Mouse (Mus musculus): ENCODE data around the gene Otop2. TPM values are rescaled to one million over a fixed set of nuclear protein-coding genes. Genes with fewer than 3 reads are reported as not detected.

Gene Otop2
- polyA plus RNA-seq, 1 experiment from 2014 or later: not detected

GRCm38 (mm10) chr11:115300745-115301144 is 6.2 kb upstream of the Otop2 start:
- no peak overlapping the region for H3K27ac ChIP-seq (ENCODE audit: low read depth, low read length)
- no peaks in the 10 kb centered on the region for H3K36me3 ChIP-seq (ENCODE audit: control insufficient read depth, insufficient read depth, low read length)
- DNase-seq (ENCODE audit: low spot score): no peak
- H3K27me3 ChIP-seq (ENCODE audit: control insufficient read depth, insufficient read depth, low read length): peaks cover 3% of the 10 kb centered on the region; the same call in 1 of the 2 replicates
- no peaks in the 10 kb centered on the region for H3K4me1 ChIP-seq (replicated peaks; ENCODE audit: control insufficient read depth, insufficient read depth, low read length)
- ATAC-seq (replicated peaks; ENCODE audit: low FRiP score): no peak
- H3K4me2 ChIP-seq (ENCODE audit: low read depth, low read length, severe bottlenecking): no peak overlapping the region
- no peak overlapping the region for H3K9ac ChIP-seq (ENCODE audit: low read length)
- no peaks in the 10 kb centered on the region for H3K9me3 ChIP-seq (ENCODE audit: control insufficient read depth, low read length)
- WGBS: 84% methylated on average over 4 of the region's 4 CpGs
- no peak overlapping the region for H3K4me3 ChIP-seq (ENCODE audit: low read depth, low read length)

- DNase-seq (ENCODE audit: low spot score): no peak
- Histone ChIP-seq H3K27me3 (ENCODE audit: control insufficient read depth, insufficient read depth, low read length) (peaks cover 3% of the 10 kb centered on the region; the same call in 1 of the 2 replicates), H3K9me3 (ENCODE audit: control insufficient read depth, low read length) (no peaks in the 10 kb centered on the region), H3K9ac (ENCODE audit: low read length) (no peak overlapping the region), H3K4me3 (ENCODE audit: low read depth, low read length) (no peak overlapping the region), H3K36me3 (ENCODE audit: control insufficient read depth, insufficient read depth, low read length) (no peaks in the 10 kb centered on the region), H3K4me1 (replicated peaks; ENCODE audit: control insufficient read depth, insufficient read depth, low read length) (no peaks in the 10 kb centered on the region), H3K27ac (ENCODE audit: low read depth, low read length) (no peak overlapping the region), H3K4me2 (ENCODE audit: low read depth, low read length, severe bottlenecking) (no peak overlapping the region)
- no peak for ATAC-seq (replicated peaks; ENCODE audit: low FRiP score)
- WGBS: 89% methylated on average over 2 of the region's 2 CpGs
Observed at GRCm38 (mm10) chr11:115301351-115301750, 5.6 kb upstream of the Otop2 start.

- ATAC-seq (replicated peaks; ENCODE audit: low FRiP score): no peak
- Histone ChIP-seq H3K36me3 (ENCODE audit: control insufficient read depth, insufficient read depth, low read length) (no peaks in the 10 kb centered on the region), H3K9me3 (ENCODE audit: control insufficient read depth, low read length) (no peaks in the 10 kb centered on the region), H3K4me3 (ENCODE audit: low read depth, low read length) (no peak overlapping the region), H3K4me1 (replicated peaks; ENCODE audit: control insufficient read depth, insufficient read depth, low read length) (peaks cover 4% of the 10 kb centered on the region; the same call in 1 of the 2 replicates), H3K9ac (ENCODE audit: low read length) (no peak overlapping the region), H3K4me2 (ENCODE audit: low read depth, low read length, severe bottlenecking) (no peak overlapping the region), H3K27me3 (ENCODE audit: control insufficient read depth, insufficient read depth, low read length) (no peaks in the 10 kb centered on the region; the same call in 1 of the 2 replicates), H3K27ac (ENCODE audit: low read depth, low read length) (no peak overlapping the region)
- 80% methylated on average over 8 of the region's 8 CpGs for WGBS
- no peak for DNase-seq (ENCODE audit: low spot score)
Observed at GRCm38 (mm10) chr11:115303167-115303566, 3.8 kb upstream of the Otop2 start.

- DNase-seq (ENCODE audit: low spot score): no peak
- H3K27me3 ChIP-seq (ENCODE audit: control insufficient read depth, insufficient read depth, low read length): no peaks in the 10 kb centered on the region
Observed at GRCm38 (mm10) chr11:115308781-115309180, 1.8 kb downstream of the Otop2 start.

GRCm38 (mm10) chr11:115314249-115314648 is 7.3 kb downstream of the Otop2 start:
- H3K27ac ChIP-seq (ENCODE audit: low read depth, low read length): no peak overlapping the region
- no peak overlapping the region for H3K4me2 ChIP-seq (ENCODE audit: low read depth, low read length, severe bottlenecking)
- 44% methylated on average over 2 of the region's 2 CpGs for WGBS
- DNase-seq (ENCODE audit: low spot score) (no peak), ATAC-seq (replicated peaks; ENCODE audit: low FRiP score) (no peak)
- no peak overlapping the region for H3K4me3 ChIP-seq (ENCODE audit: low read depth, low read length)
- H3K9ac ChIP-seq (ENCODE audit: low read length): no peak overlapping the region
- no peaks in the 10 kb centered on the region for H3K4me1 ChIP-seq (replicated peaks; ENCODE audit: control insufficient read depth, insufficient read depth, low read length)
- H3K36me3 ChIP-seq (ENCODE audit: control insufficient read depth, insufficient read depth, low read length): no peaks in the 10 kb centered on the region
- H3K9me3 ChIP-seq (ENCODE audit: control insufficient read depth, low read length): no peaks in the 10 kb centered on the region
- peaks cover 40% of the 10 kb centered on the region for H3K27me3 ChIP-seq (ENCODE audit: control insufficient read depth, insufficient read depth, low read length)

More at GRCm38 (mm10) chr11:115308781-115309180, 1.8 kb downstream of the Otop2 start:
- H3K36me3 ChIP-seq (ENCODE audit: control insufficient read depth, insufficient read depth, low read length): no peaks in the 10 kb centered on the region
- no peaks in the 10 kb centered on the region for H3K9me3 ChIP-seq (ENCODE audit: control insufficient read depth, low read length)
- no peak for ATAC-seq (replicated peaks; ENCODE audit: low FRiP score)
- no peak overlapping the region for H3K4me2 ChIP-seq (ENCODE audit: low read depth, low read length, severe bottlenecking)
- H3K4me1 ChIP-seq (replicated peaks; ENCODE audit: control insufficient read depth, insufficient read depth, low read length): peaks cover 4% of the 10 kb centered on the region; the same call in 1 of the 2 replicates
- no peak overlapping the region for H3K27ac ChIP-seq (ENCODE audit: low read depth, low read length)
- WGBS: 71% methylated on average over 1 of the region's 1 CpGs
- no peak overlapping the region for H3K4me3 ChIP-seq (ENCODE audit: low read depth, low read length)
- H3K9ac ChIP-seq (ENCODE audit: low read length): no peak overlapping the region

GRCm38 (mm10) chr11:115317204-115317603 is 10.2 kb downstream of the Otop2 start:
- H3K27ac ChIP-seq (ENCODE audit: low read depth, low read length): no peak overlapping the region
- H3K27me3 ChIP-seq (ENCODE audit: control insufficient read depth, insufficient read depth, low read length): peaks cover 69% of the 10 kb centered on the region
- H3K36me3 ChIP-seq (ENCODE audit: control insufficient read depth, insufficient read depth, low read length): no peaks in the 10 kb centered on the region
- WGBS: 62% methylated on average over 7 of the region's 7 CpGs
- ATAC-seq (replicated peaks; ENCODE audit: low FRiP score) (no peak), DNase-seq (ENCODE audit: low spot score) (no peak)
- peaks cover 1% of the 10 kb centered on the region; the same call in 1 of the 2 replicates for H3K4me1 ChIP-seq (replicated peaks; ENCODE audit: control insufficient read depth, insufficient read depth, low read length)
- H3K4me2 ChIP-seq (ENCODE audit: low read depth, low read length, severe bottlenecking): no peak overlapping the region
- no peak overlapping the region for H3K9ac ChIP-seq (ENCODE audit: low read length)
- no peak overlapping the region for H3K4me3 ChIP-seq (ENCODE audit: low read depth, low read length)
- H3K9me3 ChIP-seq (ENCODE audit: control insufficient read depth, low read length): no peaks in the 10 kb centered on the region

GRCm38 (mm10) chr11:115318245-115319027 is 11.5 kb downstream of the Otop2 start:
- H3K4me3 ChIP-seq (ENCODE audit: low read depth, low read length): no peak overlapping the region
- 6% methylated on average over 63 of the region's 63 CpGs for WGBS
- peaks cover 2% of the 10 kb centered on the region; the same call in 1 of the 2 replicates for H3K4me1 ChIP-seq (replicated peaks; ENCODE audit: control insufficient read depth, insufficient read depth, low read length)
- H3K27me3 ChIP-seq (ENCODE audit: control insufficient read depth, insufficient read depth, low read length): peaks cover 81% of the 10 kb centered on the region
- H3K36me3 ChIP-seq (ENCODE audit: control insufficient read depth, insufficient read depth, low read length): no peaks in the 10 kb centered on the region
- H3K27ac ChIP-seq (ENCODE audit: low read depth, low read length): no peak overlapping the region
- H3K9ac ChIP-seq (ENCODE audit: low read length): no peak overlapping the region
- H3K4me2 ChIP-seq (ENCODE audit: low read depth, low read length, severe bottlenecking): no peak overlapping the region
- ATAC-seq (replicated peaks; ENCODE audit: low FRiP score) (no peak), DNase-seq (ENCODE audit: low spot score) (no peak)
- no peaks in the 10 kb centered on the region for H3K9me3 ChIP-seq (ENCODE audit: control insufficient read depth, low read length)

GRCm38 (mm10) chr11:115319704-115320383 is 12.9 kb downstream of the Otop2 start:
- 5% methylated on average over 18 of the region's 18 CpGs for WGBS
- DNase-seq (ENCODE audit: low spot score): no peak

More at GRCm38 (mm10) chr11:115319704-115320383, 12.9 kb downstream of the Otop2 start:
- Histone ChIP-seq H3K9me3 (ENCODE audit: control insufficient read depth, low read length) (no peaks in the 10 kb centered on the region), H3K4me1 (replicated peaks; ENCODE audit: control insufficient read depth, insufficient read depth, low read length) (peaks cover 2% of the 10 kb centered on the region; the same call in 1 of the 2 replicates), H3K4me2 (ENCODE audit: low read depth, low read length, severe bottlenecking) (no peak overlapping the region), H3K9ac (ENCODE audit: low read length) (no peak overlapping the region), H3K4me3 (ENCODE audit: low read depth, low read length) (no peak overlapping the region), H3K27me3 (ENCODE audit: control insufficient read depth, insufficient read depth, low read length) (peaks cover 89% of the 10 kb centered on the region), H3K36me3 (ENCODE audit: control insufficient read depth, insufficient read depth, low read length) (no peaks in the 10 kb centered on the region), H3K27ac (ENCODE audit: low read depth, low read length) (no peak overlapping the region)
- no peak for ATAC-seq (replicated peaks; ENCODE audit: low FRiP score)

Data from forebrain, embryonic 11.5 days (tissue).